Comparison of ENCODE assay signal across 13 mouse cellular contexts in the genomic region with DNA sequence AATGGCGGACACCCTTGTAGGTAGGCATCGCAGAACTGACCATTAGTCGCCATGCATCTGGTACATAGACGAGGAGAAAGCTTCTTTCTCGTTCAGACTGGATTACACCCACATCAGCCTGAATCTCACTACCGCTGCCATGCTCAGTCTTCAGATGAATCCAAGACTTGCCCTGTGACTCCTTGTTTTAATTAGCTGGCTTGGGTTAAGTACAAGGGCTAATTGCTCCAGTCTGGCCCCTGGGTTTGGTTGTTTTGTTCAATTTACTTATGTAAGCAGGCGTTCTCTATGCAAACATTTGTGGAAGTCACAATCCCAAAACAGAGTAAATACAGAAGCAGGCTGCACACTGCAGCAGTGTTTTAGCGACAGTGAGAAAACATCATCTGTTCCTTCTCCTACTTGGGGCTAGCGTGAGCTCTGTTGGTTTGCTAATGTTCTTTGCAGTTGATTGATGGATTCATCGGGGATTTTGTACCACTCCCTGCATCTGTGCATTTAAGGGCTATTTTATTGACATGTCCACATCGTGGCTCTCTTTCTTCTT.
A peak's percentile ranks its signal among the peaks of the same experiment; 100 is the strongest.
DNase-seq lines count a peak whose midpoint lies in the region; ATAC-seq and TF ChIP-seq lines count a peak whose summit lies in the region.
"Had no signal": no experiment of that assay in that cellular context is flagged by ENCODE, and none has a peak within 500 bp of the region (broad histone marks: within the 10 kb centered on the region; RNA-seq: fewer than 3 reads in every experiment).

No protein-coding gene starts in this region.

- TF ChIP-seq CTCF in liver, postnatal 0 days (IDR thresholded peaks at IDR 0.05; ENCODE audit: low read depth) = no peak

- no peak overlapping the region for H3K4me3 ChIP-seq in midbrain, embryonic 13.5 days (replicated peaks)
- H3K4me3 ChIP-seq in midbrain, embryonic 10.5 days = no peak overlapping the region
- H3K4me3 ChIP-seq in forebrain, embryonic 13.5 days = no peak overlapping the region
- H3K4me3 ChIP-seq in hindbrain, embryonic 15.5 days = no peak overlapping the region
- no peak overlapping the region for H3K4me3 ChIP-seq in liver, postnatal 0 days (ENCODE audit: low read depth, low read length)

- no peak for TF ChIP-seq EP300 in liver, postnatal 0 days (IDR thresholded peaks at IDR 0.05; ENCODE audit: low read depth)

- no peak overlapping the region for H3K9ac ChIP-seq in midbrain, embryonic 13.5 days (replicated peaks)
- H3K9ac ChIP-seq in forebrain, embryonic 13.5 days = no peak overlapping the region
- no peak overlapping the region for H3K9ac ChIP-seq in hindbrain, embryonic 15.5 days
- H3K9ac ChIP-seq in liver, postnatal 0 days (replicated peaks) = no peak overlapping the region

- WGBS in midbrain, embryonic 13.5 days = 49% methylated on average over 11 of the region's 11 CpGs
- WGBS in midbrain, embryonic 10.5 days = 58% methylated on average over 11 of the region's 11 CpGs
- 27% methylated on average over 11 of the region's 11 CpGs for WGBS in forebrain, embryonic 13.5 days
- WGBS in hindbrain, embryonic 15.5 days = 38% methylated on average over 11 of the region's 11 CpGs
- 64% methylated on average over 11 of the region's 11 CpGs for WGBS in liver, postnatal 0 days (ENCODE audit: insufficient replicate concordance)

- H3K9me3 ChIP-seq in midbrain, embryonic 13.5 days = no peaks in the 10 kb centered on the region
- no peaks in the 10 kb centered on the region for H3K9me3 ChIP-seq in midbrain, embryonic 10.5 days (replicated peaks)
- no peaks in the 10 kb centered on the region for H3K9me3 ChIP-seq in forebrain, embryonic 13.5 days (replicated peaks)
- no peaks in the 10 kb centered on the region for H3K9me3 ChIP-seq in hindbrain, embryonic 15.5 days
- H3K9me3 ChIP-seq in liver, postnatal 0 days (ENCODE audit: low read length) = no peaks in the 10 kb centered on the region

- H3K27ac ChIP-seq in midbrain, embryonic 13.5 days = peak overlapping the region; percentile 31; the same call in 1 of the 2 replicates
- no peak overlapping the region for H3K27ac ChIP-seq in midbrain, embryonic 10.5 days (replicated peaks)
- 0 out of 2 replicates have a peak overlapping the region, but pooled peaks have one; percentile 31 for H3K27ac ChIP-seq in forebrain, embryonic 13.5 days
- peak overlapping the region; percentile 40; the same call in 1 of the 2 replicates for H3K27ac ChIP-seq in hindbrain, embryonic 15.5 days (replicated peaks)
- H3K27ac ChIP-seq in liver, postnatal 0 days (ENCODE audit: low read depth) = no peak overlapping the region

- no peaks in the 10 kb centered on the region for H3K36me3 ChIP-seq in midbrain, embryonic 13.5 days
- H3K36me3 ChIP-seq in midbrain, embryonic 10.5 days = no peaks in the 10 kb centered on the region
- H3K36me3 ChIP-seq in forebrain, embryonic 13.5 days (ENCODE audit: poor library complexity, severe bottlenecking) = no peaks in the 10 kb centered on the region
- H3K36me3 ChIP-seq in hindbrain, embryonic 15.5 days = no peaks in the 10 kb centered on the region
- no peaks in the 10 kb centered on the region for H3K36me3 ChIP-seq in liver, postnatal 0 days (replicated peaks; ENCODE audit: insufficient read depth, low read length)

- no peak overlapping the region for H3K4me2 ChIP-seq in midbrain, embryonic 13.5 days (replicated peaks)
- peak overlapping the region; percentile 4; the same call in 1 of the 2 replicates for H3K4me2 ChIP-seq in forebrain, embryonic 13.5 days
- no peak overlapping the region for H3K4me2 ChIP-seq in hindbrain, embryonic 15.5 days
- H3K4me2 ChIP-seq in liver, postnatal 0 days (ENCODE audit: low read depth, low read length) = no peak overlapping the region

- DNase-seq in midbrain, embryonic 10.5 days (ENCODE audit: low spot score) = no peak
- no peak for DNase-seq in liver, postnatal 0 days
- DNase-seq in B cell, adult 2 months = no peak
- DNase-seq: adrenal gland, adult 2 months; kidney, postnatal 14 days; liver; right cerebral cortex, postnatal 4 days had no signal

- peaks cover 56% of the 10 kb centered on the region for H3K4me1 ChIP-seq in midbrain, embryonic 13.5 days (replicated peaks)
- peaks cover 57% of the 10 kb centered on the region for H3K4me1 ChIP-seq in midbrain, embryonic 10.5 days
- H3K4me1 ChIP-seq in forebrain, embryonic 13.5 days = peaks cover 57% of the 10 kb centered on the region
- H3K4me1 ChIP-seq in hindbrain, embryonic 15.5 days (replicated peaks) = peaks cover 57% of the 10 kb centered on the region
- peaks cover 2% of the 10 kb centered on the region; the same call in 1 of the 2 replicates for H3K4me1 ChIP-seq in liver, postnatal 0 days (ENCODE audit: insufficient read depth)

- H3K27me3 ChIP-seq in midbrain, embryonic 13.5 days = no peaks in the 10 kb centered on the region
- H3K27me3 ChIP-seq in midbrain, embryonic 10.5 days (ENCODE audit: low read depth, poor library complexity, severe bottlenecking) = 0 out of 2 replicates have a peak, but pooled peaks cover 4% of the 10 kb centered on the region
- no peaks in the 10 kb centered on the region for H3K27me3 ChIP-seq in forebrain, embryonic 13.5 days
- no peaks in the 10 kb centered on the region for H3K27me3 ChIP-seq in hindbrain, embryonic 15.5 days
- H3K27me3 ChIP-seq in liver, postnatal 0 days (ENCODE audit: insufficient read depth, low read length) = no peaks in the 10 kb centered on the region
- H3K27me3 ChIP-seq: Patski had no signal

- no peak for ATAC-seq in midbrain, embryonic 13.5 days
- ATAC-seq in forebrain, embryonic 13.5 days = 0 out of 2 replicates have a peak, but pooled peaks have one; percentile 13
- no peak for ATAC-seq in hindbrain, embryonic 15.5 days (ENCODE audit: low FRiP score, low read depth)
- no peak for ATAC-seq in liver, postnatal 0 days
- no peak for ATAC-seq in erythroblast, adult 5-6 weeks (replicated peaks; ENCODE audit: low FRiP score, poor library complexity, severe bottlenecking)
- ATAC-seq: intestine, embryonic 16.5 days; Patski had no signal

Comparison
In these comparisons a context has a peak if more than half of its experiments do, and no peak if none do; other contexts are left out.
1. H3K27ac ChIP-seq: peak in midbrain, embryonic 13.5 days (single experiment), forebrain, embryonic 13.5 days (single experiment) and hindbrain, embryonic 15.5 days (single experiment); none in midbrain, embryonic 10.5 days (single experiment) and liver, postnatal 0 days (single experiment).